Mouse (Mus musculus) spleen, adult 12 weeks (tissue): ENCODE measurements around the gene Tmem189.

Experiments
- DNase-seq: peaks from one replicate; pipeline ENCODE4 v3.0.0; 2022; ENCODE audit warnings: low spot score

The Tmem189 gene

DNA sequence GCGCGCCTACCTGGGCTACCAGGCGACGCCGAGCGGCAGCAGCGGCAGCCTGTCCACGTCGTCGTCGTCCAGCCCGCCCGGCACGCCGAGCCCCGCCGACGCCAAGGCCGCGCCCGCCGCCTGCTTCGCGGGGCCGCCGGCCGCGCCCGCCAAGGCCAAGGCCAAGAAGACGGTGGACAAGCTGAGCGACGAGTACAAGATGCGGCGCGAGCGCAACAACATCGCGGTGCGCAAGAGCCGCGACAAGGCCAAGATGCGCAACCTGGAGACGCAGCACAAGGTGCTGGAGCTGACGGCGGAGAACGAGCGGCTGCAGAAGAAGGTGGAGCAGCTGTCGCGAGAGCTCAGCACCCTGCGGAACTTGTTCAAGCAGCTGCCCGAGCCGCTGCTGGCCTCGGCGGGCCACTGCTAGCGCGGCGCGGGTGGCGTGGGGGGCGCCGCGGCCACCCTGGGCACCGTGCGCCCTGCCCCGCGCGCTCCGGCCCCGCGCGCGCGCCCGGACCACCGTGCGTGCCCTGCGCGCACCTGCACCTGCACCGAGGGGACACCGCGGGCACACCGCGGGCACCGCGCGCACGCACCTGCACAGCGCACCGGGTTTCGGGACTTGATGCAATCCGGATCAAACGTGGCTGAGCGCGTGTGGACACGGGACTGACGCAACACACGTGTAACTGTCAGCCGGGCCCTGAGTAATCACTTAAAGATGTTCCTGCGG lies at the start of gene Tmem189:
TSS of gene Tmem189 (minus strand) at position 322 of the 718 bp plus-strand sequence.
- DNase-seq: peak; percentile 46

DNA sequence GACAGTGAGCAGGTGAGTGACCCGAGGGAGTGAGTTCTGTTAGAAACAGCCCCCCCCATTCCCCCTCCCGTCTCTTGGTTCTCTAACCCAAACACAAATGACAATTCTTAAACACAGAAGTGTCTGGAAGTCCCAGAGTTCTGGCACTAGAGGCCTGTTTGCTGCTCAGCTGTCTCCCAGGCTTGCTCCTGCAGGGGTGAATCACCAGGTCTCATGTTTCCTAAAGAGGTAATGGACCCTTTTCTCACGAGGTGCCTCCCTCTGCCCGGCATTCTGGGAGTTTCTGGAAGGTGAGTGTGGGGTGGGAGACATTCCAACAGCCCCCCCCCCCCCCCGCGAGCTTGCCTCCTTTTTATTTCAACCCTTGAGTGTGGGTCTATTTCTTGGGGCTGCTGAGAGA lies 49.4 kb upstream of the Tmem189 start:
- DNase-seq: no peak

DNA sequence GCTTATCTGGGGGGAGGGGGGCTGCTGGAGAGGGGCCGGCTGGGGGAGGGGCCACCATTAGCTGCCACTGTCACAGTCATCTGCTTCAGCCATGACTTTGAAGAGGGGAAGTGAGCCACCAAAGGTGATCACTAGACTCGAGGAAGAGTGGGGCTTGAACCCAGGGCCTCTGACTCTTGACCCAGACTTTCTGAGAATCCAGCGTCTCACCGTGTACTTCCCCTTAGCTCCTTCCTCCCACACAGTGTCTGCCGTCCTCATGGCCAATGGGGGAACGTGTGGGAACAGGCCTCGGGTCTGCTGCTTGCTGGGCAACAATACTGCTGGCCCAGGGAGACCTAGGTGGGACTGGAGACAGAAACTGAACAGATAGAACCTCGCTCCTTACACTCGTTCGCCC lies 45.2 kb upstream of the Tmem189 start:
- DNase-seq: no peak

DNA sequence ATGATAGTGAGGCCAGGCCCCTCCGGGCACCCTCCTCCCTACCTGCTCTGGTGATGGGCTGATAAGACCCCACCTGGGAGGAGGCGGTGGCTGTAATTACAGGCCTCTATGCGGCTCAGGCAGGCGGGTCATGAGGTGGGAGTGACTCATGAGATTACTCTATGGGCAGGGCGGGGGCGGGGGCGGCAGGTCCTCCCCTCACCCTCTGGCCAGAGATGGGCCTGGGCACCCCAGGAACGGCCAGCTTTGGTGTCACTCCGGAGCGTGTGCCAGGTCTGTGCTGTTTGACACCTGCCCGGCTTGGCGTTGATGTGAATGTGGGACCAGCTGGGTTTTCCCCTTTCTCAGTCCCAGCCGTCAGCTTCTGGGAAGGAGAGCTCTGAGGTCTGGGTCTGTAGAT lies 41.5 kb upstream of the Tmem189 start:
- DNase-seq: no peak

DNA sequence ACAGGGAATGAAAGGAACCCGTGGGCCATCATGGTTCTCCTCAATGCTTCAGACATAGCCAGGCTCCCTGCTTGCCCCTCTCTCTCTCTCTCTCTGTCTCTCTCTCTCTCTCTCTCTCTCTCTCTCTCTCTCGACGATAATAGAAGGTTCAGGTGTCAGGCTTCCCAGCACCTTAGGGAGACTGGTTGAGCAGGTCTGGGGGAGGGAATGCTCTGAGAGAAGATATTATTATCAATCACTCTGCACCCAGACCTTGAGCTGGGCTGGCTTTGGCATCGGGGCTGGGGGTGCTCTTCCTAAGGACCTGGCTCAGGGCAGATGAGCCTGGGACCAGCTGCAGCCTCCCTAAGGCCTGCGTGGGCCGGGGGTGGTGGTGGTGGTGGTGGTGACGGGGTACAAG lies 40.4 kb upstream of the Tmem189 start:
- DNase-seq: no peak

DNA sequence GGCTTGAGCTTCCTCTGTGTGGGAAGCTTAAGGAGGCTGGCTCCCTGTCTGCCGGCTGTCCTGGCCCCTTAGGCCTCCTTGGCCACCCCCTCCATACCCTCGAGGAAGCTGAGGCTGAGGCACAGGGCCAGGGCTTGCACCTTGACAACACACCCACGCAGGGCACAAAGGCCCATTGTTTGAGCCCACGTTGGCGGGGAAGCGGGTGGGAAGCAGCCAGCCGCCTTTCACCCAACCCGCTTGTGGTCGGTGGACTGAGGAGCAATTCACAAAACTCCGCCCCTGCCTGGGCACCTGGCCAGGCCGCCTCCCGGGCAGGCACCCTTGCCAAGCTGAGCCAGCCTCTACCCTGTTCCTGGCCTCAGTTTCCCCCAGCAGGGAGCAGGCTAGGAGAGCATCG lies 37.5 kb upstream of the Tmem189 start:
- no peak for DNase-seq

DNA sequence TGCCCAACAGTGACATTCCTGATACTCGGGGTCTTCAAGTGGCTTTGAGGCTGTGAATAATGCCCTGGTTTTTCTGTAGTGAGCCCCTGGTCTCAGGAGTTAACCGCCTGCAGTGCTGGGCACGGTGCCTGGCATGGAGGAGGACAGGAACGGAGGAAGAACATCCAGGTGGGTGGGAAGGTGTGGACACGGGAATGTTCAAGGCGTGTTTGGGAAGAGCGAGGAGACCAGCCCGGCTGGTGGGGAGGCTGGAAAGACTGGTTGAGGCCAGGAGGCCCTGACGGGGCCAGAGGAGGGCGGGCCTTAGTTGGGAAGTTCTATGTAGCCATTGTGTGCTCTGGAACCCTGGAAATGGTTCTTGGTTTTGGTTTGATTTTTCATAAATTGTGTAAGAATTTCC lies 36.3 kb upstream of the Tmem189 start:
- no peak for DNase-seq

DNA sequence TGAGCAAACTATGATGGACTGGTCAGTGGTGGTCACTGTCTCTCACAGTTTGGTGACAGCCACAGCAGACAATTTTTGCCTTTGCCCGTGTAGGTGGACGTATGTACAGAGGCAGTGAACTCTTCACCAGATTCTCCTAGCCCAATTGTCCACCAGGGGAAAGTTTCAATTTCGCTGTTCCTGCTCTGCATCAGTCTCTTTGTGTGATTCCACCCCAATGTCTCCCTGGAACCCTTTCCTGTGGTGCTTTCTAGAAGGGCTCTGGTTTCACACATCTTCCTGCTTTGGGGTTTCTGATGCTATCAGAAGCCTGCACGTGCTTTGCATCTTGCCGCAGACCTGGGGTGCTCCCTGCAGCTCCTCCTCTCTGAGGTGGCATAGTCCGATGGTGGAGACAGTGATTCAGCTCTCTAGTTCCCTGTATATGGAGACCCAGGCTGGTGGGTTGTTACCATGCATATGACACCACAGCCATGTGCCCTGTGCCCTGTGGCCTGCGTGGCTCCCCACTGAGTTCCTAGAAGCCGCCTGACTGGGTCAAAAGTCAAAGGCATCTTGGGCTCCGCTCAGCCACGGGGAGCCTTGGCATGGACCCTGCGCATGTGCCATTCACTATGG lies 34.1 kb upstream of the Tmem189 start:
- DNase-seq: no peak

DNA sequence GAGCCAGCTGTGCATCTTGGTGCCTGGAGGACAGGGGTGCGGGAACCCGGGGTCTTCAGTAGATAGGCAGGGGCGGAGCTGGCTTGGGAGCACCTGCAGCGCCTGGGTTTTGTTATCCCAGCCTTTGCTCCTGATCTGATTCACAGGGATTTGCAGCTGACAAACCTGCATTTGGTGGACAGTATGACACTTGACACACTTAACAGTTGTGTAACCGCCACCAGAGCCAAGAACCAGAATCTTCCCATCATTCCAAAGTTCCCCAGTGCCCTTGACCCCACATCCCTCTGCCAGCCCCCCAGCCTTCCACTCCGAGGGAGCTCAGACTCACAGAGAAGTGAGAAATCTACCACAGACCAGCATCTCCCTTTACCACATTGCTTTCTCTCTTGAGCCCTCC lies 32.9 kb upstream of the Tmem189 start:
- DNase-seq: no peak

DNA sequence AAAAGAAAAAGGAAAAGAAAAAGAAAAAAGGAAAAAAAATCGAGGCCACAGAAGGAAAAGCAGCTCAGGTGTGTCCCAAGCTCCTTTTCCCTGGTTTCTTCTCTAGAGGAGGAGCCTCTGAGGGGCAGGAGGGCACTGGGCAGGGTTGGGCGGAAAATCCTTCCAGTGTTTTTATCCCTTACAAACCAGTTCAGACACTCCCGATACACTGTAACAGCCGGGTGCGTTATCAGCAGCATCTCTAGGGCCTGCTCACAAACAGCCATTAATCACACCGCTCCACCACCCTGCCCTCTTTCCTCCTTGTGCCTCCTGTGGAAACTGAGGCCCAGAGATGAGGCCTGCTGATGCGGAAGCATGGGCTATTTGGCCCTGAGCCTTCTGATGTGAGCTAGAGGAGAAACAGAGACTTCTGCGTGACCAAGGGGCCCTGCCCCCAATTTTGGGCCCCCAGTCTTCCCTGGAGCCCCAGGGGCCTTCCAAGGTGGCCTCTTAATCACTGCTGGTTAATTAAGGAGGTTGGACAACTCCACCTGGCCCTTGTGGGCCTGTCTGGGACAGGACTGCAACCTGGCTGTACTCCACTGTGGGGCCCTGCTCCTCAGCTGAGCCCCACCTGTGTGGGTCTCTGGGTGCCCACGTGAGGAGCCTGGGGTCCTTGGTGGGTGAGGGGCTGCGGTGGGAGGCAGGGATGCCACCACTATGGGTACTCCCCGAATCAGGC lies 31.7 kb upstream of the Tmem189 start:
- DNase-seq: no peak

DNA sequence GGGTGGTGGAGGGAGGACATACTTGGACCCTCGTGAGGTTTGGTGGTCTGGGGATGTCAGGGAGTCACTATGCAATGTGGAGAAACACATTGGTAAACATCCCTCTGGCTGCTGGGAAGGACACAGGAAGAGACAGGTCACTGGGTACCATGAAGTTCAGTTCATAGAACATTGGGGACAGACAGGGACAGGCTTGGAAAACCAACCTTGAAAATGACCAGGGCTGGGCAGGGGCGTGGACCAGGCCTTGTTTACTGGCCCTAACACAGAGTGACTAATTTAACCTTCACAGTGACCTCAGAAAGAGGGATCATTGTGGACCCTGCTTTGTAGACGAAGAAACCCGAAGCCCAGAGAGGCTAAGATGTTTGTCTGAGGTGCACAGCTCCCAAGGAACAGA lies 29.9 kb upstream of the Tmem189 start:
- no peak for DNase-seq

DNA sequence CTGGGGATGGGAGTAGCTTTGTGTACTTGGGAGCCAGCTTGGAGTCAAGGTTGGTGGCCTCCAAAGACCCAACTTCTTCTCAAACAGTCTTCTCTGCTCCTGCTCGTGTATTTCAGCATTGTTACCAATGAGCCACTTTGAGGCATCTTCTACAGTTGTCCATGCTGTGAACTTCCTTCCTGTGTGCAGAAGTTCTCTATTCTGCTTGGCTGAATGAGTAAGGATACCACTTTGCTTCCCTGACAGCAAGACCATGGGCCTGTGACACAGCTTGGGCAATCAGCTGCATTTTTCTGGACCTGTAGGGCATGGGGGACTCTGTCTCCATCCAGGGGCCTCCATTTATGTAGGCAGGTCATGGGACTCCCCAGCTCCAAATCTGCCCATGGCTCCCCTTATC lies 27.6 kb upstream of the Tmem189 start:
- no peak for DNase-seq

DNA sequence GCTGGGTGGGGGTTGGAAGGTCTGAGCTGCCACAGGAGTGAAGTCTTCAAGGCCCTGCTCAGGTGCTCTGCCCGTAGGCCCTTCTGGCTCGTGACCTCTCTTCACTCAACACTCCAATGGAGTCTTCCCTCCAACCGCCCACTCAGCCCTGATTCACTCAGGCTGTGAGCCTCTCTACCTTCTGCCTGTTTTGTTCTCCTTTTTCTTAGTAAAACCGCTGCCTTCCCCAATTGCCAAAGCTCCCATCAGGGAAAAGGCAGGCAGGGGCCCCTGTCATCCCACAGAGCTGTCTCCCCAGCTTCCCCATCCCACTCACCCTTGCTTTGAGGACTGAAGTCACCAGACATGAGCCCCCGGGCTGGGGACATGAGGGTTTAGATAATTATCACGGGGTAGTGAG lies 25.4 kb upstream of the Tmem189 start:
- no peak for DNase-seq

DNA sequence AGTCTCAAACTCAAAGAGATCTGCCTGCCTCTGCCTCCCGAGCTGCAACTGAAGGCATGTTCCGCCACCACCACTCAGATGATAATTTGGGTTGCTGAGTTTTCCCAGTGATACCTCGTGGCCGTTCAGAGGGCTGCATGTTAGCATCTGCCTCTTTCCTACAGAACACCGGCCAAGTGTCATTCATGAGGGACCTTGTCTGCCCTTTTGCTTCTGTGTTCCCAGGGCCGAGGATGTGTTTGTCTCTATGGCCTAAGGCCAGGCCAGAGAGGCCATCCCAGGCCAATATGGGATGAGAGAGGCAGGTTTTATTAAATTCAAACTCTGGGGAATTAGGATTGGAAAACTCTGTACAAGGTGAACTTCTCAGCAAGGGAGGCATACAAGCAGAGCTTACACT lies 24.7 kb upstream of the Tmem189 start:
- no peak for DNase-seq

DNA sequence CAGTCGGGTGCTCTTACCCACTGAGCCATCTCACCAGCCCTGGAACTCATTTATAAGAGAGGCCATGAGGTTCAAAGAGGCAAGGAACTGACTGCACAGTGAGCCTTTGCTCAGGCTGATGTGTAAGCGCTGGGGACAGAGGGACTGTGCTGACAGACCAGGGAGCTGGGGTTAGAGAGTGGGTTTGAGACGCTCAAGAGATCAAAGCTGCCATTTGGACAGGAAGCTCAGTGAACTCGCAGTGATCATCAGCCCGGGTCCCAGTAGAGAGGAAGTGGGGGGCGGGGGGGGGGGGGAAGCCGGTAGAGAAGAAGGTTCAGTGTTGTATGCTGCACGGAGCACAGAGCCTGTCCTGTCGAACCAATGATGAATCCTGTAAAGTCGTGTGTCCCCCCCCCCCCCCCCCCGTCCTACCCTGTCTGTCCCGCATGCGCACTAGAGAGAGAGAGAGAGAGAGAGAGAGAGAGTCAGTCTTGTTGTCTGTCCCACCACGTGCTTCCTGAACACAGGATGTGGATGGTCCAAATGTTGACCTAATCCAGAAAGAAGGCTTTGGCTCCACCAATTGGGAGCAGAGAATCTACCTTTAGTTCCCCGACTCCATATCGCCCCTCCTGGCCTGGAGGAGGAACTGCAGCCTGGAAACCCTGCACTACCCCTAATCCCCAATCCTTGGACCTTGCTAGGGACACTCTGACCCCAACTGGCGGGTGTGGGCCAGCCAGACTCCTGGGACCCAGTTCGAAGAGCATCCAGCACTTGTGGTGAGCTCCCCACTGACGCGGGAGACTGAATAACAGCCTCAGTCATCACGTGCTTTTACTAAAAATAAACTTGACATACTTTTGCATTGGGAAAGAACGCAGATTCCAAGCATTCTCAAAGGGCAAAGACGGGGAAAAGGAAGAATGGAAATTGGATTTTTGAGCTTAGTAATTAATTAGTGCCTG lies 23.5 kb upstream of the Tmem189 start:
- peak; percentile 22 for DNase-seq

DNA sequence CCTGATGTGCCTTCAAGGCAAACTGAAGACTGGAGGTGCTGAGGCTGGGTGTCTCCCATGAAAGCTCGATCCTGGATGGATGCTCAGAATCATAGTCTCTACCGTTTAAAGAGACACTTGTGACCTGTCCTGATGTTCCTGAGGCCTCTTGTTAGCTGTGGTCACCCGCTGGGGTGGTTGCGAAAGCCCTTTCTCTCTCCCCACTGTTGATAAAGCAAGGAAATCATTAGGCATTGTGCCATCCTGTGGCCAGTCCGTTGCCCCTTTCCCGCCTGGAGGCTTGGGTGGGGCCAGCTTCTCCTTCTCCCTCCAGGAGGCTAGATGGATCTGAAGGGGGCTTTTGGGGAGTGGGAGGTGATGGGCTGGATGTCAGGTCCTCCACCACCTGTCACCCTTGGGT lies 21.0 kb upstream of the Tmem189 start:
- DNase-seq: no peak

DNA sequence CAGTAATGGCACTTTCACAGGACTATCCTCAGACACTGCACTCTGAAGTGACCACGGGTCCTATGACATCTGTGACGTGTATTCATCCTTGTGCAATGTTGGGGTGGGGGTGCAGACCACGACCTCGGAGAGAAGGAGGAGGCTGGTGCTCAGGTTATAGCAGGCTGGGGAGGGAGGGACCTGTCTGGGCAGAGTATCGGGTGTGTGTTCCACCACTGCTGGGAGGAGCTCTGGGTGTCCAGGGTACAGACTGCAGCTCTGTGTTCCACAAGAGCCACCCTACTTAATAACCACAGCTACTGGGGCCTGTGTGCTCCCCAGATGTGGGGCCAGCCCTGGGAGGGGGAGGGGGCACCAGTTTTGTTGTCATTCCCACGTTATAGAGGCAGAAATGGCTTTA lies 20.3 kb upstream of the Tmem189 start:
- no peak for DNase-seq

DNA sequence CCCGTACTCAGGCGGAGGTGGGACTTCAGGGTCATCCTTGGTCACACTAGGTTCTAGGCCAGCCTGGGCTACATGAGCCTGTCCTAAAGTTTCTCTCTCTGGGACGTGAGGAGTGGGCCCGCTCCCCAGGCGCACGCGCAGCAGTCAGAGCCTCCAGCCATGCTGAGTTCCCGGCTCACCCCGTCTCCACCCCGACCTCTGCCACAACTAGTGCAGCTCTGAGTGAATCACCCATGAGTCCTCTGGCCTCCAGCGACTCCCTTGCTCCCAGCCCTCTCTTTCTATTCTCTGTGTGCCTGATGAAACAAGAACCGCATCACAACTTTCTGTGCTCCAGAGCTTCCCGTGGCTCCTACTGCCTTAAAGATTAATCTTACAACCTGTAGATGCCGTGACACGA lies 18.8 kb upstream of the Tmem189 start:
- no peak for DNase-seq

DNA sequence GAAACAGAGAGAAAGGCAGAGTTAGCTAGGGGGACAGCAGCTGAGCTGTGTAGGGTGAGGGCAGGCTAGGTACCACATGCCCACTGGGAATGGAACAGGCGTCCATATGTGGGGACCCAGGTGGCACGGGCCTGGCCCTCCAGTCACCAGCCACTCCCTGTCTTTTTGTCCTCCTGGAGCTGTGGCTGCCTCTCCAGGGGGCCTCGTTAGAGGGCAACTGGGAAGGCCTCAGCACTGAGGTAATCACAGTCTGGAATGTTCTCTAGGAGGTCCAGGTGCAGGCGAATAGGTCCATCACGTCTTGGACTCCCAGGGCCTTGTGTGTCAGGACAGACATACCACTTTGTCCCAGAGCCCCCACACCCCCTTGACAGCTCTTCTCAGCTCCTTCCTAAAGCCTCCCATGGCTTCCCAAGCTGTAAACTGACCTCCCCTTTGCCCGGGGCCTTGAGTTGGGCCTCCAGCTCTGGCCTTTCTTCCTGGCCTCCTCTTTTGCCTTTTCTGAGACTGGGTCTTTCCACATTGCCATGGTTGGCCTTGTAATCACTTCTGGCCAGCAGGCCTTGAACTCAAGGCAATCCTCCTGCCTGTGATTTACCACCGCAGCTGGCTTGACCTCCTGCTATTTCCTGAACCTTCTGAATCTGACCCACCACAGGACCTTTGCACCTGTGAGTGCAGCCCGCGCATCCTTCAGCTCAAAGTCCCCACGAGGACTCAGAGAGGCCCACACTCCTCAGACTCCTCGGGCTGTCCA lies 16.7 kb upstream of the Tmem189 start:
- no peak for DNase-seq

DNA sequence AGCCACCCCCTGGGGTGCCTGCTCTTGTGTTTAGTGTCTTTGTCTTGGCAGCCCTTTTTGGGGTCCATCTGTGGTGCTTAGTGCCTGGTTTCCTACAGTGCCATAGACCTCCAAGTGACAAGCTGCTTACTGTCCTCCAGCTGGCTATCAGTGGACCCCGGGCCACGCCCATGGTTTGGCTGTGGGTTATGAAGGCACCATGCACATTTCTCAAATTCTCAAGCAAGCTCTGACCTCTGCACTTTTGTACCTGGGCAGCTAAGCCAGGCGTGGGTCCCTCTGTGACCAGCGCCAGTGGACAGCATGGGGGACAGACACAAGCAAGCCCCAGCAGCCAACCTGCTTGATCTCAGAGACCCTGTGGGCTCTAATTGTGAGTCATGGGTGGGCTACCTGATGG lies 14.8 kb upstream of the Tmem189 start:
- DNase-seq: no peak

DNA sequence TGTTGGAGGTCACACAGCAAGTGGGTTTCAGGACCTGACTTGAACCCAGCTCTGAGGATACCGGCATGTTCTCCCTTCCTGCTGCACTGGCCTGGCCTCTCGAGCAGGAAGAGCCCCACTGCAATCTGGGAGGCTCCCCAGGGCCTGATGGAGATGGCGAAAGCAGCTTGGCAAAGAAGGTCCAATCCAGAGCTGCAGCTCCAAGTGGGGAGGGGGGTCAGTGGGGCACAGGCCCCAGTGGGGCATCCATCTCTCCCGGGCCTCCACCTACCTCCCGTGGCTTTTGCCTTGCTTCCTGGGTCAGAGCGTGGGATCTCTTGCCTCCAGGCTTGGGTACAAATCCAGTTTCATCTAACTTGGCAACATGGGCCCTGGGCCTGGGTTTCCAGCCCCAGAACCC lies 12.5 kb upstream of the Tmem189 start:
- no peak for DNase-seq

DNA sequence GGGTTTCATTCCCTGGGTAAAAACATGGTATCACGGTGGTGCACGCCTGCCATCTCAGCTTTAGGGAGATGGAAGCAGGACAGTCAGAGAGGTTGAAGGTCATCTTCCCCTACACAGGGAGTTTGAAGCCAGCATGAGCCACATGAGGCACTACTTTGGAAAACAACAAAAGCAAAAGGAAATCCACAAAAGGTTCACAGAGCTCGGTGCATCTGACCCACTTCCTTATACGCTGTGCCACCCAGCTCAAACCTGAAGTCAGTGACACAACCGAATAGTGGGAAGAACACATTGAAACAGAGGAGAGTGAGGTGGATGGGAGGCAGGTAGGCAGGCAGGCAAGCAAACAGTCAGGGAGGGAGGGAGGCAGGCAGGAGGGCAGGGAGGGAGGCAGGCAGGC lies 11.8 kb upstream of the Tmem189 start:
- no peak for DNase-seq
